Mouse (Mus musculus): ENCODE results near the gene Sae1.
A peak's percentile ranks its signal among the peaks of the same experiment; 100 is the strongest.

GRCm38 (mm10) chr7:16376505-16376904 is 11.1 kb downstream of the Sae1 start:
- peak; percentile 51 for TF ChIP-seq CTCF (IDR thresholded peaks at IDR 0.05; ENCODE audit: low read depth, low read length)
- TF ChIP-seq POLR2A (IDR thresholded peaks at IDR 0.05; ENCODE audit: extremely low read depth, insufficient read depth, low read length), result no peak
